Mouse (Mus musculus): Measurements from ENCODE around the gene Psmd5.

GRCm38 (mm10) chr2:34884186-34884585 is 9.4 kb upstream of the Psmd5 start:
- TF ChIP-seq GATA1 (IDR thresholded peaks at IDR 0.05; ENCODE audit: low read length) (no peak), TAL1 (IDR thresholded peaks at IDR 0.05; ENCODE audit: low read length) (no peak)

Measured in erythroblast, embryonic 14.5 days (primary cell).